Mouse (Mus musculus): ENCODE measurements at regions not wholly inside any gene's neighbourhood (a gene's known extent, or its start where the extent isn't known, plus 50 kb on each side); places are given as distances from the start of the nearest gene placed in this dataset.

GRCm38 (mm10) chr13:107838126-107838715 lies 206.0 kb upstream of the Smim15 start:
- no peak for DNase-seq (ENCODE audit: extremely low spot score in 1 of 2, low spot score in 2 of 2)
- no peak for TF ChIP-seq CTCF (IDR thresholded peaks at IDR 0.05)
- H3K27ac ChIP-seq, result no peak overlapping the region; the same call in 1 of the 2 replicates
- no peak overlapping the region for H3K4me3 ChIP-seq
- intact Hi-C loops (cut with DNase I), result no loop called here

- no peak for TF ChIP-seq CTCF (IDR thresholded peaks at IDR 0.05)
- Histone ChIP-seq H3K4me3 (no peak overlapping the region), H3K27ac (no peak overlapping the region; the same call in 1 of the 2 replicates)
- intact Hi-C loops (cut with DNase I), result no loop called here
- no peak for DNase-seq (ENCODE audit: extremely low spot score in 1 of 2, low spot score in 2 of 2)
Measured at GRCm38 (mm10) chr13:107837206-107837952, 206.9 kb upstream of the Smim15 start.

- no peak for DNase-seq (ENCODE audit: extremely low spot score in 1 of 2, low spot score in 2 of 2)
- Histone ChIP-seq H3K4me3 (no peak overlapping the region), H3K27ac (no peak overlapping the region)
- intact Hi-C loops (cut with DNase I), result no loop called here
- TF ChIP-seq CTCF (IDR thresholded peaks at IDR 0.05), result no peak
Measured at GRCm38 (mm10) chr13:107835756-107836385, 208.4 kb upstream of the Smim15 start.

- no peak for DNase-seq (ENCODE audit: extremely low spot score in 1 of 2, low spot score in 2 of 2)
- TF ChIP-seq CTCF (IDR thresholded peaks at IDR 0.05), result peak; percentile 43
- H3K27ac ChIP-seq, result peak overlapping the region; percentile 10; the same call in 1 of the 2 replicates
- H3K4me3 ChIP-seq, result no peak overlapping the region
- intact Hi-C loops (cut with DNase I), result loop anchor here (5.0 kb wide), 1 partner anchor 55 kb away; no protein-coding TSS in a partner anchor
Measured at GRCm38 (mm10) chr13:107831997-107832396, 212.2 kb upstream of the Smim15 start.

- TF ChIP-seq CTCF (IDR thresholded peaks at IDR 0.05), result no peak
- intact Hi-C loops (cut with DNase I), result loop anchor here (5.0 kb wide), 1 partner anchor 56 kb away; no protein-coding TSS in a partner anchor
- Histone ChIP-seq H3K4me3 (peak overlapping the region; percentile 43), H3K27ac (peak overlapping the region; percentile 10; the same call in 1 of the 2 replicates)
- DNase-seq (ENCODE audit: extremely low spot score in 1 of 2, low spot score in 2 of 2), result peak; percentile 79 to 90
Measured at GRCm38 (mm10) chr13:107831221-107831681, 213.0 kb upstream of the Smim15 start.

- peak overlapping the region; percentile 9; the same call in 1 of the 2 replicates for H3K27ac ChIP-seq
- DNase-seq (ENCODE audit: extremely low spot score in 1 of 2, low spot score in 2 of 2), result no peak
- no peak for TF ChIP-seq CTCF (IDR thresholded peaks at IDR 0.05)
- no peak overlapping the region for H3K4me3 ChIP-seq
- intact Hi-C loops (cut with DNase I), result loop anchor here (5.0 kb wide), 1 partner anchor 57 kb away; no protein-coding TSS in a partner anchor
Measured at GRCm38 (mm10) chr13:107830281-107830680, 214.0 kb upstream of the Smim15 start.

GRCm38 (mm10) chr13:107829861-107830260 lies 214.4 kb upstream of the Smim15 start:
- intact Hi-C loops (cut with DNase I), result loop anchor here (5.0 kb wide), 1 partner anchor 57 kb away; no protein-coding TSS in a partner anchor
- no peak for DNase-seq (ENCODE audit: extremely low spot score in 1 of 2, low spot score in 2 of 2)
- peak; percentile 11 for TF ChIP-seq CTCF (IDR thresholded peaks at IDR 0.05)
- Histone ChIP-seq H3K4me3 (no peak overlapping the region), H3K27ac (no peak overlapping the region)

- Histone ChIP-seq H3K27ac (no peak overlapping the region), H3K4me3 (no peak overlapping the region)
- no peak for DNase-seq (ENCODE audit: extremely low spot score in 1 of 2, low spot score in 2 of 2)
- intact Hi-C loops (cut with DNase I), result no loop called here
- no peak for TF ChIP-seq CTCF (IDR thresholded peaks at IDR 0.05)
Measured at GRCm38 (mm10) chr13:107825636-107826035, 218.6 kb upstream of the Smim15 start.

GRCm38 (mm10) chr13:107823342-107823741 lies 220.9 kb upstream of the Smim15 start:
- Histone ChIP-seq H3K27ac (no peak overlapping the region), H3K4me3 (no peak overlapping the region)
- no peak for TF ChIP-seq CTCF (IDR thresholded peaks at IDR 0.05)
- no peak for DNase-seq (ENCODE audit: extremely low spot score in 1 of 2, low spot score in 2 of 2)
- intact Hi-C loops (cut with DNase I), result no loop called here

GRCm38 (mm10) chr13:107822198-107822597 lies 222.0 kb upstream of the Smim15 start:
- intact Hi-C loops (cut with DNase I), result no loop called here
- DNase-seq (ENCODE audit: extremely low spot score in 1 of 2, low spot score in 2 of 2), result no peak
- Histone ChIP-seq H3K27ac (no peak overlapping the region), H3K4me3 (no peak overlapping the region)
- no peak for TF ChIP-seq CTCF (IDR thresholded peaks at IDR 0.05)

GRCm38 (mm10) chr13:107813562-107814161 lies 230.6 kb upstream of the Smim15 start:
- Histone ChIP-seq H3K4me3 (no peak overlapping the region), H3K27ac (no peak overlapping the region)
- intact Hi-C loops (cut with DNase I), result no loop called here
- DNase-seq (ENCODE audit: extremely low spot score in 1 of 2, low spot score in 2 of 2), result no peak
- no peak for TF ChIP-seq CTCF (IDR thresholded peaks at IDR 0.05)

Measured in left cerebral cortex, adult 2 months (tissue).